Mouse (Mus musculus): Measurements from ENCODE around the gene Acsl6.

DNA sequence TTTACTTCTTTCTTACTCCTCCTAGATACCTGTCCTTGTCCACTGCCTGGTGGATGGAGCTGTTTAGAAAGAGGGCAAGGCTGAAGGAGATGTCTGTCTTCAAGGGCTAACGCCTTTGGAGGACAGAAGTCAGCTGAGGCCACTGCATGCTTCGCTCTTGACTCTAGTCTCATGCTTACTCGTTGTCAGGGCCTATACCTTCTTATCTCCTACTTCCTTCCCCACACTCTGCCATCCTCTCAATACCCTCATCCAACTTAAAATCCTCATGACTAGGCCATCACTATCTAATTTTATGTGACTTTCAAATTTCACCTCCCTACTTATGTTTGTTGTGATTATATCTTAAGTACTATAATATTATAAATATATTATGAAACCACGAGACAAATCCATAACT lies 101.3 kb downstream of the Acsl6 start:
- TF ChIP-seq POLR2A (IDR thresholded peaks at IDR 0.05; ENCODE audit: insufficient read length, low read depth) (no peak), MYOD1 (IDR thresholded peaks at IDR 0.05; ENCODE audit: control insufficient read depth in 1 of 3, insufficient read length in 2 of 3, low read depth in 2 of 3) (no peak)
